Mouse (Mus musculus) midbrain, embryonic 14.5 days (tissue): ENCODE data around the gene Tspan7. TPM values are rescaled to one million over a fixed set of nuclear protein-coding genes. Genes with fewer than 3 reads are reported as not detected.

Source experiments
- ATAC-seq: fragments of 200-750 bp; cut with Nextera tagmentation; 2 replicates; pipeline ENCODE4 v1.8.0; 2017; ENCODE audit warnings: moderate number of reproducible peaks, moderate library complexity; ENCODE audit not compliant: low FRiP score, low TSS enrichment
- DNase-seq: peaks from one replicate; pipeline ENCODE4 v3.0.0-alpha.2; 2015
- H3K27ac ChIP-seq: fragments of 300-500 bp; sonication (generic); replicated peaks from 2 replicates; pipeline ENCODE4 v1.5.1; 2014; ENCODE audit warnings: mild to moderate bottlenecking, low read depth, low read length, moderate library complexity
- H3K27me3 ChIP-seq: fragments of 300-500 bp; sonication (generic); 2 replicates; pipeline ENCODE4 v1.6.1; 2014; ENCODE audit warnings: low read length, control low read depth, mixed read lengths; ENCODE audit not compliant: control insufficient read depth, insufficient read depth
- H3K36me3 ChIP-seq: fragments of 300-500 bp; sonication (generic); 2 replicates; pipeline ENCODE4 v1.6.1; 2014; ENCODE audit warnings: low read length, control low read depth; ENCODE audit not compliant: control insufficient read depth, insufficient read depth
- H3K4me1 ChIP-seq: fragments of 300-500 bp; sonication (generic); 2 replicates; pipeline ENCODE4 v1.6.1; 2014; ENCODE audit warnings: mild to moderate bottlenecking, antibody characterized with exemption, low read length, control low read depth; ENCODE audit not compliant: control insufficient read depth, insufficient read depth
- H3K4me2 ChIP-seq: fragments of 300-500 bp; sonication (generic); 2 replicates; pipeline ENCODE4 v1.6.1; 2014; ENCODE audit warnings: mild to moderate bottlenecking, low read length, moderate library complexity
- H3K4me3 ChIP-seq: fragments of 300-500 bp; sonication (generic); replicated peaks from 2 replicates; pipeline ENCODE4 v1.5.1; 2014; ENCODE audit warnings: low read depth, low read length
- H3K9ac ChIP-seq: fragments of 300-500 bp; sonication (generic); replicated peaks from 2 replicates; pipeline ENCODE4 v1.6.1; 2014; ENCODE audit warnings: mild to moderate bottlenecking, low read length, moderate library complexity
- H3K9me3 ChIP-seq: fragments of 300-500 bp; sonication (generic); 2 replicates; pipeline ENCODE4 v1.6.1; 2016; ENCODE audit warnings: low read length, control low read depth, mixed read lengths; ENCODE audit not compliant: control insufficient read depth
- WGBS: fragments of 180-500 bp; shearing (Covaris S2); extraction: QIAGEN DNeasy Blood & Tissue Kit; methylation state at CpG from one replicate; pipeline ENCODE4 v1.1.7; 2014; 5-methylcytosine and 5-hydroxymethylcytosine counted together
- polyA plus RNA-seq: library from polyadenylated mRNA; unstranded; fragments of >200 nt; fragmentation: Nextera tagmentation; extraction: Ambion mirVana; gene quantifications from 2 replicates; pipeline ENCODE4 v1.2.1, GENCODE M21; 2014

Gene Tspan7
- polyA plus RNA-seq, 1 experiment from 2014 or later, result 332 TPM

- H3K9me3 ChIP-seq, result no peaks in the 10 kb centered on the region
- H3K4me2 ChIP-seq, result peak overlapping the region; percentile 53
- peak; percentile 79 for DNase-seq
- no peaks in the 10 kb centered on the region for H3K4me1 ChIP-seq
- H3K4me3 ChIP-seq, result peak overlapping the region; percentile 47
- peak; percentile 89 for ATAC-seq
- H3K36me3 ChIP-seq, result no peaks in the 10 kb centered on the region
- no peaks in the 10 kb centered on the region for H3K27me3 ChIP-seq
- H3K9ac ChIP-seq, result peak overlapping the region; percentile 59
- 15% methylated on average over 27 of the region's 27 CpGs for WGBS
- H3K27ac ChIP-seq, result peak overlapping the region; percentile 77
These were observed 780 bp downstream of the Tspan7 start for GRCm38 (mm10) chrX:10485664-10486211.

GRCm38 (mm10) chrX:10498580-10498979, 13.6 kb downstream of the Tspan7 start:
- Histone ChIP-seq H3K4me1 (no peaks in the 10 kb centered on the region), H3K9ac (no peak overlapping the region), H3K27ac (no peak overlapping the region), H3K4me2 (no peak overlapping the region), H3K9me3 (no peaks in the 10 kb centered on the region), H3K36me3 (no peaks in the 10 kb centered on the region), H3K27me3 (no peaks in the 10 kb centered on the region), H3K4me3 (no peak overlapping the region)
- ATAC-seq, result no peak
- 78% methylated on average over 2 of the region's 2 CpGs for WGBS
- no peak for DNase-seq

GRCm38 (mm10) chrX:10502616-10503015, 17.7 kb downstream of the Tspan7 start:
- Histone ChIP-seq H3K4me2 (no peak overlapping the region), H3K36me3 (no peaks in the 10 kb centered on the region), H3K4me1 (no peaks in the 10 kb centered on the region), H3K9ac (no peak overlapping the region), H3K27ac (no peak overlapping the region), H3K4me3 (no peak overlapping the region), H3K27me3 (no peaks in the 10 kb centered on the region), H3K9me3 (no peaks in the 10 kb centered on the region)
- WGBS, result 51% methylated on average over 2 of the region's 2 CpGs
- DNase-seq, result peak; percentile 22
- ATAC-seq, result no peak

- H3K4me1 ChIP-seq, result no peaks in the 10 kb centered on the region
- no peak overlapping the region for H3K4me3 ChIP-seq
- H3K9ac ChIP-seq, result no peak overlapping the region
- 71% methylated on average over 5 of the region's 5 CpGs for WGBS
- DNase-seq (no peak), ATAC-seq (no peak)
- H3K4me2 ChIP-seq, result no peak overlapping the region
- H3K9me3 ChIP-seq, result no peaks in the 10 kb centered on the region
- H3K36me3 ChIP-seq, result no peaks in the 10 kb centered on the region
- H3K27ac ChIP-seq, result no peak overlapping the region
- no peaks in the 10 kb centered on the region for H3K27me3 ChIP-seq
These were observed 29.5 kb downstream of the Tspan7 start for GRCm38 (mm10) chrX:10514417-10514816.

GRCm38 (mm10) chrX:10514971-10515370, 30.0 kb downstream of the Tspan7 start:
- H3K4me3 ChIP-seq, result no peak overlapping the region
- no peak overlapping the region for H3K27ac ChIP-seq
- no peaks in the 10 kb centered on the region for H3K4me1 ChIP-seq
- no peaks in the 10 kb centered on the region for H3K36me3 ChIP-seq
- WGBS, result 68% methylated on average over 3 of the region's 3 CpGs
- no peaks in the 10 kb centered on the region for H3K27me3 ChIP-seq
- no peaks in the 10 kb centered on the region for H3K9me3 ChIP-seq
- no peak overlapping the region for H3K4me2 ChIP-seq
- no peak for ATAC-seq
- no peak overlapping the region for H3K9ac ChIP-seq
- DNase-seq, result no peak

- no peaks in the 10 kb centered on the region for H3K27me3 ChIP-seq
- no peak for ATAC-seq
- H3K4me3 ChIP-seq, result no peak overlapping the region
- no peaks in the 10 kb centered on the region for H3K36me3 ChIP-seq
- no peak overlapping the region for H3K4me2 ChIP-seq
- no peak overlapping the region for H3K9ac ChIP-seq
- no peak overlapping the region for H3K27ac ChIP-seq
- DNase-seq, result no peak
- WGBS, result 64% methylated on average over 7 of the region's 7 CpGs
- no peaks in the 10 kb centered on the region for H3K4me1 ChIP-seq
- no peaks in the 10 kb centered on the region for H3K9me3 ChIP-seq
These were observed 31.5 kb downstream of the Tspan7 start for GRCm38 (mm10) chrX:10516448-10516847.

- Histone ChIP-seq H3K4me3 (no peak overlapping the region), H3K27me3 (no peaks in the 10 kb centered on the region), H3K27ac (no peak overlapping the region), H3K36me3 (no peaks in the 10 kb centered on the region), H3K9me3 (no peaks in the 10 kb centered on the region), H3K4me2 (no peak overlapping the region), H3K4me1 (no peaks in the 10 kb centered on the region), H3K9ac (no peak overlapping the region)
- DNase-seq (no peak), ATAC-seq (no peak)
- 87% methylated on average over 6 of the region's 6 CpGs for WGBS
These were observed 32.0 kb downstream of the Tspan7 start for GRCm38 (mm10) chrX:10516925-10517324.

GRCm38 (mm10) chrX:10517756-10518155, 32.8 kb downstream of the Tspan7 start:
- ATAC-seq (no peak), DNase-seq (no peak)
- Histone ChIP-seq H3K27me3 (no peaks in the 10 kb centered on the region), H3K27ac (no peak overlapping the region), H3K4me3 (no peak overlapping the region), H3K4me2 (no peak overlapping the region), H3K4me1 (no peaks in the 10 kb centered on the region), H3K9me3 (no peaks in the 10 kb centered on the region), H3K36me3 (no peaks in the 10 kb centered on the region), H3K9ac (no peak overlapping the region)
- 49% methylated on average over 4 of the region's 4 CpGs for WGBS

GRCm38 (mm10) chrX:10518510-10518909, 33.6 kb downstream of the Tspan7 start:
- H3K4me3 ChIP-seq, result no peak overlapping the region
- no peaks in the 10 kb centered on the region for H3K36me3 ChIP-seq
- H3K4me1 ChIP-seq, result no peaks in the 10 kb centered on the region
- H3K27me3 ChIP-seq, result no peaks in the 10 kb centered on the region
- H3K9me3 ChIP-seq, result no peaks in the 10 kb centered on the region
- DNase-seq (peak; percentile 18), ATAC-seq (no peak)
- H3K4me2 ChIP-seq, result no peak overlapping the region
- WGBS, result 25% methylated on average over 5 of the region's 5 CpGs
- no peak overlapping the region for H3K9ac ChIP-seq
- H3K27ac ChIP-seq, result no peak overlapping the region
